Mouse (Mus musculus) brown adipose tissue, adult 24 weeks (tissue): Measurements from ENCODE around the gene Pdia4. TPM values are rescaled to one million over a fixed set of nuclear protein-coding genes. Genes with fewer than 3 reads are reported as not detected.

Experiments used
- H3K27ac ChIP-seq: fragments of 200-500 bp; replicated peaks from 2 replicates; pipeline ENCODE4 v1.5.1; 2012; ENCODE audit warnings: low read depth, mild to moderate bottlenecking, low read length
- H3K4me1 ChIP-seq: fragments of 200-500 bp; 2 replicates; pipeline ENCODE4 v1.6.1; 2012; ENCODE audit warnings: low read length, mixed read lengths; ENCODE audit not compliant: control insufficient read depth, insufficient read depth, insufficient read length
- H3K4me3 ChIP-seq: fragments of 200-500 bp; 2 replicates; pipeline ENCODE4 v1.5.1; 2012; ENCODE audit warnings: low read depth, mild to moderate bottlenecking, low read length, moderate library complexity; ENCODE audit not compliant: insufficient read depth
- polyA plus RNA-seq: library from polyadenylated mRNA; stranded (reverse); fragments of >200 nt; gene quantifications from 2 replicates; pipeline ENCODE4 v1.2.4, GENCODE M21; 2012; ENCODE audit not compliant: missing spikeins, insufficient read depth, insufficient read length

Pdia4 gene
- polyA plus RNA-seq, 1 experiment: 30.2 TPM

DNA sequence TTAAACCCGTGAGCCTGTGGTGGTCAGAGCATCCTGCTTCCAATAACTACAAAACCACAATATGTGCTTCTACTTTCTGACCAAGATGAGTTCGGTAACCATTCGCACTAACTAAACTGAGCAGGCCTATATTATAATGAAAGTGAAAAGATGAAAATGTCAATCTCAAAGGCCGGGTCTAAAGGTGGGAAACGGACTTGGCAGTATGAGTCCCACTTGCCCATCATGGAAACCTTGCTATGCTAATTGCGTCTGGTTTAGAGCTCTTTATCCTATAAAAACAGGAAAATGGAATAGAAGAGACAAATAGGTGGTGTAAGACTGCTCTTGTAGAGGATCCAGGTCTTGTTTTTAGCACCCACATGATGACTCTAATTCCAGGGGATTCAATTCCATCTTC, 8.5 kb upstream of the Pdia4 start:
- no peak overlapping the region for H3K27ac ChIP-seq

DNA sequence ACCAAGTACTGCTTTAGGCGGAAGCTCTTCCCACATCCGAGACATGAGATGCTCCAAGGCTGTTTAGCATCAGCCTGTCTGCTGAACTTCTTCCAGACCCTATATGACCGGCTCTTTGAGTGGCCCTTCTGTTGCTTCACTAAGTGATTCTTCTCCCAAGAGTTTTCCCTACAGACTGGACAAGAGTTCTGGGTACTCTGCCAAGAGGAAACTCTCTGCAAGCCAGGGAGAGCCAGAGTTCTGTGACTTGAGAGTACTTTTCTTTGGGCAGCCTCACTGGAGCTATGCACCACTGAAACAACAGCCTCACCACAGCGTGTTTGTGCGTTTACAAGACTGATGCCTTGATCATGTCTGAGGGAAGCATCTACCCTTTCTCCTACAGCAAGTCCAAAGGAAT, 8.0 kb upstream of the Pdia4 start:
- Histone ChIP-seq H3K4me1 (no peaks in the 10 kb centered on the region), H3K4me3 (no peak overlapping the region), H3K27ac (no peak overlapping the region)

More for the DNA sequence above, 8.5 kb upstream of the Pdia4 start:
- H3K4me3 ChIP-seq: no peak overlapping the region
- no peaks in the 10 kb centered on the region for H3K4me1 ChIP-seq

GRCm38 (mm10) chr6:47819626-47820325, 6.5 kb upstream of the Pdia4 start:
- Histone ChIP-seq H3K4me3 (no peak overlapping the region), H3K27ac (no peak overlapping the region), H3K4me1 (no peaks in the 10 kb centered on the region)

- Histone ChIP-seq H3K4me3 (no peak overlapping the region), H3K27ac (no peak overlapping the region), H3K4me1 (no peaks in the 10 kb centered on the region)
Observed at GRCm38 (mm10) chr6:47818721-47819120, 5.5 kb upstream of the Pdia4 start.

GRCm38 (mm10) chr6:47816151-47816550, 2.9 kb upstream of the Pdia4 start:
- Histone ChIP-seq H3K4me1 (peaks cover 8% of the 10 kb centered on the region; the same call in 1 of the 2 replicates), H3K27ac (no peak overlapping the region), H3K4me3 (no peak overlapping the region)

DNA sequence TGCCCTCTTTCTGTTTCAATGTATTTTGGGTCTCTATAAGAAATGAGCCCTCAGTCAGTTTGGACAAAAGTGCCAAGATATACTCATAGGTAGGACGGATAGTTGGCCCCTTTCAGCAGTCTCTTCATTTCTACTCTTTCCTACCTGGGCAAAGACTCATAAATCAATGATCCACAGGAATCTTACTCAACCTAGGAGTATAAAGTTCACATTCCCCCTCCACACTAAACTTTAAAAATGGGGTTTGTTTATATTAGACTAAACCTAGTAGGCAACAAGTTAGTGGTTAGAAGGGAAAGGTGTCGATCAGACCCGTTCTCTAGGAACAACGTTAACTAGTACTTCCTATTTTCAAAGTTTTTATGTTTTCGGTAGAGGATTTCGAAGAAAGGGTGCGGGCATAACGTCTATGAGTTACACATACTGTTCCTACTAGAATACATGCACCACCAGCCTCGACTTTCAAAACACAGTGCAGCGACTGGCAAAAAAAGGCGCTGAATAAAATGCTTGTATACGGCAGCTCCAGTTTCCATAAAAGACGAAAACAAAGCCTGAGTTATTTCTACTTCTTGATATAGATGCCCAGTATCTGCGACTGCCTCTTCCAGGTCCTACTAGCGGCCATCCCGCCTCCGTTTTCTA, 837 bp downstream of the Pdia4 start:
- H3K4me1 ChIP-seq: peaks cover 10% of the 10 kb centered on the region; the same call in 1 of the 2 replicates
- peak overlapping the region; percentile 80 for H3K4me3 ChIP-seq
- peak overlapping the region; percentile 19; the same call in 1 of the 2 replicates for H3K27ac ChIP-seq

GRCm38 (mm10) chr6:47811324-47811723, 1.9 kb downstream of the Pdia4 start:
- peaks cover 10% of the 10 kb centered on the region; the same call in 1 of the 2 replicates for H3K4me1 ChIP-seq
- H3K4me3 ChIP-seq: 0 out of 2 replicates have a peak overlapping the region, but pooled peaks have one; percentile 31
- no peak overlapping the region for H3K27ac ChIP-seq

- H3K4me3 ChIP-seq: no peak overlapping the region
- H3K27ac ChIP-seq: no peak overlapping the region
Observed at GRCm38 (mm10) chr6:47810181-47810580, 3.0 kb downstream of the Pdia4 start.

DNA sequence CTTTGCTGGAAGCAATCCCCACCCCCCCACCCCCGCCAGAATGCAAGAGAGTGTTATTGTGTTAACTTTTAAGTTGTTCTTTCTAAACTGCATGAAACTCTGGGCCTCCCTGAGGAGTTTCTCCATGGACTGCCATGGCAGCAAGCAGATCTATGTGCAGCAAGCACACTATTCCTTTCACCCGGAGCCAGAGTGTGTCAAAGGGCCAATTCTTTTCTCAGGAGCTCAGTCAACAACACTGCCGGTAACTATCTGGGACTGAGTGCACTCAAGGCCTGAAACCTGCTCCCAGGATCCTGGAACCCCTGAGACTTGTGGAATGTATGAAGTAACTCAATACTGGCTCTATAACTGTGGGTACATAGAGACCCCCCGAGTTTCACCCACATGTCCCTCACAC, 4.2 kb downstream of the Pdia4 start:
- H3K27ac ChIP-seq: peak overlapping the region; percentile 52; the same call in 1 of the 2 replicates
- peaks cover 10% of the 10 kb centered on the region; the same call in 1 of the 2 replicates for H3K4me1 ChIP-seq
- H3K4me3 ChIP-seq: no peak overlapping the region

More at GRCm38 (mm10) chr6:47810181-47810580, 3.0 kb downstream of the Pdia4 start:
- peaks cover 10% of the 10 kb centered on the region; the same call in 1 of the 2 replicates for H3K4me1 ChIP-seq

DNA sequence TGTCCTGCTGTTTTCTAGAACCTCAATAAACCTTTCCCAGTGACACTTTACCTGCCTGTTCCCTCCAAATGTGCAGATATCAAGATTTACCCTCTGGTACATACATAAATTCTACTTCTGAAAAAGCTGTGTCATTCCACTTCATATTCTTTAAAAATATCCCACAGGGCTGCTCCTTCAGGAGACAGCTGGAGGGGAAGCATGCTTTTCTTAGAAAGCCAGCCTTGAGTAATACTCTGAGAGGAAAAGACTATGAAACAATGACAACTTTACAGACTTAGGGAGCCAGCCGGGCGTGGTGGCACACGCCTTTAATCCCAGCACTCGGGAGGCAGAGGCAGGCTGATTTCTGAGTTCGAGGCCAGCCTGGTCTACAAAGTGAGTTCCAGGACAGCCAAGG, 4.7 kb downstream of the Pdia4 start:
- H3K4me3 ChIP-seq: no peak overlapping the region
- no peak overlapping the region for H3K27ac ChIP-seq
- H3K4me1 ChIP-seq: peaks cover 10% of the 10 kb centered on the region; the same call in 1 of the 2 replicates

- peaks cover 10% of the 10 kb centered on the region; the same call in 1 of the 2 replicates for H3K4me1 ChIP-seq
- no peak overlapping the region for H3K27ac ChIP-seq
- H3K4me3 ChIP-seq: no peak overlapping the region
Observed at GRCm38 (mm10) chr6:47807419-47807818, 5.8 kb downstream of the Pdia4 start.

- Histone ChIP-seq H3K4me1 (0 out of 2 replicates have a peak, but pooled peaks cover 2% of the 10 kb centered on the region), H3K27ac (no peak overlapping the region), H3K4me3 (no peak overlapping the region)
Observed at GRCm38 (mm10) chr6:47805520-47805919, 7.7 kb downstream of the Pdia4 start.

- H3K27ac ChIP-seq: no peak overlapping the region
- no peak overlapping the region for H3K4me3 ChIP-seq
- no peaks in the 10 kb centered on the region for H3K4me1 ChIP-seq
Observed at GRCm38 (mm10) chr6:47799079-47799478, 14.2 kb downstream of the Pdia4 start.

- no peak overlapping the region for H3K4me3 ChIP-seq
- H3K4me1 ChIP-seq: no peaks in the 10 kb centered on the region
- H3K27ac ChIP-seq: no peak overlapping the region
Observed at GRCm38 (mm10) chr6:47794106-47794830, 19.0 kb downstream of the Pdia4 start.

DNA sequence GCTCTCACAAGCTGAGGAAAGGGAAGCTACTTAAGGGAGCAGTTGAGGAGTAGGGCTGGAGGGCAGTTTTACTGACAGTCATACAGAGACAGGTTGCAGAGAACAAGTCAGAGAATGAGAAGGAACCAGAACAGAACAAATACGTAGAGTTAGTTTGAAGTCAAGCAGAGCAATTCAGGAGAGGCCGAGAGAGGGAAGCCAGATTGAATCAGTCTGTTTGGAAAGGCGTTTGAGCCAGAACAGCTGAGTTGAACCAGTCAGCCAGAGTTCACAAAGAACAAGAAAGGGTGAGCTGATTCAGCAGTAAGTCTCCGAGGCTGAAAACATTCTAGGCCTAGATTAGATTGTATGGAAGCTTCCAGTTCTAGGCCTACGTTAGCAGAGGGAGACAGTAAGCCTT, 19.9 kb downstream of the Pdia4 start:
- peaks cover 3% of the 10 kb centered on the region; the same call in 1 of the 2 replicates for H3K4me1 ChIP-seq
- H3K27ac ChIP-seq: no peak overlapping the region
- no peak overlapping the region for H3K4me3 ChIP-seq
